Mouse (Mus musculus): Measurements from ENCODE around the gene Gata2.

GRCm38 (mm10) chr6:88203791-88204405 lies 10.2 kb downstream of the Gata2 start:
- no peak for TF ChIP-seq TAL1 (conservative IDR thresholded peaks at IDR 0.05; ENCODE audit: low read depth, low read length)
- no peak for TF ChIP-seq CTCF (IDR thresholded peaks at IDR 0.05; ENCODE audit: low read depth, low read length)

Data from G1E (cell line).